Mouse (Mus musculus) G1E (cell line): ENCODE data around the gene Esrra.

Source experiments
- CTCF ChIP-seq: IDR thresholded peaks from 2 replicates; pipeline ENCODE4 v1.5.1; 2012; ENCODE audit warnings: low read depth, low read length, inconsistent platforms, mixed read lengths
- GATA1 ChIP-seq: IDR thresholded peaks from 2 replicates; pipeline ENCODE4 v1.6.1; 2012; ENCODE audit warnings: borderline replicate concordance, low read length, inconsistent platforms, mixed read lengths
- POLR2AphosphoS5 ChIP-seq: IDR thresholded peaks from 2 replicates; pipeline ENCODE4 v1.6.1; 2012; ENCODE audit warnings: low read depth, low read length, inconsistent platforms; ENCODE audit not compliant: insufficient replicate concordance
- TAL1 ChIP-seq: conservative IDR thresholded peaks from 2 replicates; pipeline ENCODE4 v1.6.1; 2012; ENCODE audit warnings: low read depth, low read length, inconsistent platforms, mixed read lengths

DNA sequence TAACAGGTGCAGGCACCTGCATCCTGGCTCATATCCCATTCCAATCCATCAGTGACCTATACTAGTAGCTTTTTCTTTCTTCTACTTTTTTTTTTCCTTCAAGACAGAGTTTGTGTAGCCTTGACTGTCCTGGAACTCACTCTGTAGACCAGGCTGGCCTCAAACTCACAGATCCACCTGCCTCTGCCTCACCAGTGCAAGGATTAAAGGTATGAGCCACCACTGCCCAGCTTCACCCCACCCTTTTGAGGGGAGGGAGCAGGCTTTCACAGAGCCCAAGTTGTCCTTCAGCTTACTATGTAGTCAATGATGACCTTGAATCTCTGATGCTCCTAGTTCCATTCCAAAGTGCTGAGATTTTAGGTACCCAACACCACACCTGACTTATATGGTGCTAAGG is 2.2 kb downstream of the Esrra start:
- TF ChIP-seq GATA1 (no peak), CTCF (no peak), POLR2AphosphoS5 (no peak), TAL1 (no peak)
